Mouse (Mus musculus): ENCODE results near the gene Dtnbp1. TPM values are rescaled to one million over a fixed set of nuclear protein-coding genes. Genes with fewer than 3 reads are reported as not detected.
A peak's percentile ranks its signal among the peaks of the same experiment; 100 is the strongest.

Dtnbp1 gene
- polyA plus RNA-seq, 1 experiment from 2014 or later, result 85.4 TPM

DNA sequence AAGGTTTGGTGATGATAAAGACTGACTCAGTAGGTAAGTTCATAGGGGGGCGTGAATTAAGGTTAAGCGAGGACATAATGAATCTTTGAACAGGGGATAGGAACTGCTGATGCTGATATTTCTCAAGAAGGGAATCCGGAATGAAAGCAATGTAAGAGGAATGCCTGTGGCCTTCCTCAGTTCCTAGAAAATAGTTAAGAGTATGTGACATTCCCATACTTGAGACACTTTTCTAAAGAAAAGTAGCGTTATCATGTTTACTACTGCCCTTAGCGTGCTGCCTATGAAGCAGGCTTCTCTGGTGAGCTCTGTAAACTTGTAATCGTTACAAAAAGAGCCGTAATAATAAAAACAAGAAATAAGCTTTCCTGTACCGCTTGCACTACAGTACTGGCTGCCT, 44.9 kb downstream of the Dtnbp1 start:
- Histone ChIP-seq H3K4me3 (no peak overlapping the region), H3K36me3 (peaks cover 13% of the 10 kb centered on the region), H3K27me3 (ENCODE audit: insufficient read depth, poor library complexity, severe bottlenecking) (no peaks in the 10 kb centered on the region), H3K27ac (no peak overlapping the region), H3K4me1 (replicated peaks) (peaks cover 10% of the 10 kb centered on the region), H3K9me3 (no peaks in the 10 kb centered on the region)
- 86% methylated on average over 8 of the region's 8 CpGs for WGBS
- no peak for DNase-seq (ENCODE audit: low spot score)

DNA sequence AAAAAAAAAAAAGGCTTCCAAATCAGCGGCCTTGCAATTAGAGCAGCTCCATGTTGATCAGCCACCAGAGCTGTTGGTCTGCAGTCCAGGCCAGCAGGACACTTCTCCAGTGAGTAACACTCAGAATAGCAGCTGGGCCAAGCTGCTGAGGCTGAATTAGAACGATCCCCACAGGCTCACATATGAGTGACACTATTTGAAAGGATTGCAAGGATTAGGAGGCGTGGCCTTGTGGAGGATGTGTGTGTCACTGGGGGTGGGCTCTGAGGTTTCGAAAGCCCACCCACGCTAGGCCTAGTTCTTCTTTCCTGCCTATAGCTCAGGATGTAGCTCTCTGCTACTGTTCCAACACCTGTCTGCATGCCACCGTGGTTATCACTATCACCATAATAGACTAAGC, 46.2 kb downstream of the Dtnbp1 start:
- Histone ChIP-seq H3K4me3 (no peak overlapping the region), H3K36me3 (peaks cover 17% of the 10 kb centered on the region), H3K9me3 (no peaks in the 10 kb centered on the region), H3K27ac (no peak overlapping the region), H3K27me3 (ENCODE audit: insufficient read depth, poor library complexity, severe bottlenecking) (no peaks in the 10 kb centered on the region), H3K4me1 (replicated peaks) (peaks cover 10% of the 10 kb centered on the region; the same call in 1 of the 2 replicates)
- no peak for DNase-seq (ENCODE audit: low spot score)
- WGBS, result 93% methylated on average over 6 of the region's 6 CpGs

DNA sequence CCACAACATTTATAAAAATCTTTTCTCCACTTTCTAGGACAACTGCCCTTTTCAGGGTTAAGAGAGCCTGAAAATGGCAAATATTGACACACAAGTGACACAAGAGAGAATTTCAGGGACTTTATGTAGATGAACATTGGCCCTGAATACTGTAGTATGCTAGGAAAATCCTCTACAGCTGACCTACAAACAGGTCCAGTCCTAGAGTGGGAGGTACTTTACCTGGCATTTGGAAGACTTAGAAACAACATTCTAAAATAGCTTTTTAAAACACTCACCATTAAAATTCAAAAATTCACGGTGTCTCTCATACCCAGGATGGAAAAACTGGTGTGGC, 47.7 kb downstream of the Dtnbp1 start:
- WGBS, result 90% methylated on average over 1 of the region's 1 CpGs
- no peaks in the 10 kb centered on the region for H3K27me3 ChIP-seq (ENCODE audit: insufficient read depth, poor library complexity, severe bottlenecking)
- peaks cover 17% of the 10 kb centered on the region for H3K36me3 ChIP-seq
- no peak for DNase-seq (ENCODE audit: low spot score)
- H3K4me1 ChIP-seq (replicated peaks), result peaks cover 10% of the 10 kb centered on the region; the same call in 1 of the 2 replicates
- no peak overlapping the region for H3K4me3 ChIP-seq
- H3K27ac ChIP-seq, result no peak overlapping the region
- no peaks in the 10 kb centered on the region for H3K9me3 ChIP-seq

DNA sequence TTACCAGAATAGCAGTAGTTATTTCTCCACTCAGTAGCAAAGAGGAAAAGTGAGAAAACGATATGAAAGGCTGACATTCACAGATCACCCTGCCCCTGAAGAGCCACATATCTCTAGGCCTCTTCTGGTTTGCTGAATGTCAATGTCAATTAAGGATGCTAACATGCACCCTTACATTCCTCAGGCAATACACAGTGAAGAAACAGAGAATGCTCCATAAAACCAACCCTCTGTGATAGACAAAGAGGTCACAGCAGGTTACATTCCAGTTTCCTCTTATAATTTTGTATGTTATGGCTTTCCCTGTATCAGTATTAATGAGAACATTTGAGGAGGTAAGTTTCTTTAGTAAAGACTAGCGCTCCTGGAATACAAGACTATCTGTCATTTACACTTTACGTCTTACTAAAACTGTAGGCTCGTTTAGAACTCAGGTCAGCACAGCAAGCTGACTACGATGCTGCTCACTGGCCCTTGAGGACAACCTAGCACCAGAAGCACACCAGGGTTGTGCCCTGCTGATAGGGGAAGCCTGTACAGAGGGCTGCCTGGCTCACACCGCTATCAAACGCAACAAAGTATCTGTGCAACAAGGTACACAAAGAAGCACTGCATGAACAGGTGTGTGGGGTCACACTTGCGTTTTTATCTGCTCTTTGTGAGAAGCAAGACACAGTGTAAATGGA, 48.3 kb downstream of the Dtnbp1 start:
- no peak overlapping the region for H3K4me3 ChIP-seq
- H3K36me3 ChIP-seq, result peaks cover 17% of the 10 kb centered on the region
- H3K9me3 ChIP-seq, result no peaks in the 10 kb centered on the region
- peaks cover 10% of the 10 kb centered on the region; the same call in 1 of the 2 replicates for H3K4me1 ChIP-seq (replicated peaks)
- 84% methylated on average over 8 of the region's 8 CpGs for WGBS
- DNase-seq (ENCODE audit: low spot score), result no peak
- H3K27ac ChIP-seq, result no peak overlapping the region
- no peaks in the 10 kb centered on the region for H3K27me3 ChIP-seq (ENCODE audit: insufficient read depth, poor library complexity, severe bottlenecking)

DNA sequence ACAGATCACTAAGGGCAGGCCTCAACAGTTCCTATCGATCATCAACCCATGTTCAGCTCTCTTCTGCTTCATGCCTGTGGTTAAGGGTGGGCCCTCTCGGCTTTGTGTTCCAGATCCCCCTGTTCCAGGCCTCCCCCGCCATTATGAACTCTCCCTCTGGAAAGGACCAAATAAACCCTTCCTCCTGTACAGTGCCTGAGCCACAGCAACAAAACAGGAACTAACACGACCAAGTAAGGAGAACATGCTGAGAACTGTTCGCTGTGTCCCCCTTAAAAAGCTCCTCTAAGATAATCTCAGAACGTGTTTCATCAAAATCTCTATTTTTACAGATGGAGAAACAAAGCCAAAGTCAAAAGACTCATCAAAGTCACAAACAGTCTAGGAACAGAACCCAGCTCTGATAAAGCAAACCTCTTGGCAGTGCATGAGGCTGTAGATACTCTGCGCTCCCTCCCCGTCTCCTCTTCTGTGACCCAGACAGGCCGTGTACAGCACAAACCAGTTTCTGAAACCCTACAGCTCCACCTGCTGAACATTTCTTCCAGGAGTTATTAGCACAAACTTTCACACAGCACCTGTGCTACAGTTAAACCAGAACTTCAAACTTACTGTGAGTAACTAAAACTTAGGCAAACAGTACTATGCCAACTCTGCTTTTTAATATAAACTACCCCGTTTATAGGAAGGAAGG, 49.4 kb downstream of the Dtnbp1 start:
- Histone ChIP-seq H3K36me3 (peaks cover 17% of the 10 kb centered on the region), H3K4me1 (replicated peaks) (peaks cover 12% of the 10 kb centered on the region; the same call in 1 of the 2 replicates), H3K4me3 (no peak overlapping the region), H3K9me3 (no peaks in the 10 kb centered on the region), H3K27me3 (ENCODE audit: insufficient read depth, poor library complexity, severe bottlenecking) (no peaks in the 10 kb centered on the region), H3K27ac (no peak overlapping the region)
- DNase-seq (ENCODE audit: low spot score), result no peak
- WGBS, result 83% methylated on average over 10 of the region's 10 CpGs

DNA sequence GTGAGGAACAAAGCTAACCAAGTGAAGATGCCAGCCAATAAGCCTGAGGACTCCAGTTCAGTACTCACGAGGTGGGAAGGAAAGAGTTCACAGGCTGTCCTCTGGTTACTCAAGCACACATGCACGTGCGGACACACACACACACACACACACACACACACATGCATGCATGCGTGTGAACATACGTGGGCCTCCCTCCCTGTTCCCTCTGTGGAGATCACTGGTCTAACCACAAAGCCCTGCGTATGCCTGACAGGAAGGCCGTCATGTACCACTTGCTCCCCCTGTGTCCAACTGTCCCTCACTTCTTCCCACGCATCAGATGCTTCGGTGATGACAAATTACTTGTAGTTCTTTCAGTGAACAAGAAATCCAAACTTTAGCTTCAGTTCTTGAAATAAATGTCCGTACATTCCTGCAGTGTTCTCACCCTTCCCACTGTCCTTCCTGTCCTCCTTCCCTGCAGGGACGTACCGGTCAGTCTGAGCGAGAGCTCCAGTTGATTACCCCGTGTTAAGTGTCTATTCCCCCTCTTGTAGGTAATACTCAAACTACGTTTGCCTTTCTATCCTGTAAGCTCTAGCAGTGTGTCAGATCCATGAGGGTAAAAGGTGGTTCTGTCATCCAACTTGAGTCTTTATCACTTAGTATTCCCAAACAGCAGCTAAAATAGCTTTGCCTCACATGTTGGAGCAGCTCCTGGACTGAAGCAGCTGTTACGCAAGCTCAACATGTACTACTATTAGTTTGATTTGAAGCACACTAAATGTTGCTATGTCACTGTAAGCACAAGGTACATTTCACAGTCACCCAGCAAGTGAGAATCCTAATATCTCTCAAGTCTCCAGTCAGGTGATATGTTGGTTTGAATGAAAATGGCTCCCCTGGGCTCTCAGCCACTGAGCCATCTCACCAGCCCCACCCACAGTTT, 53.4 kb downstream of the Dtnbp1 start:
- DNase-seq (ENCODE audit: low spot score), result no peak
- Histone ChIP-seq H3K27me3 (ENCODE audit: insufficient read depth, poor library complexity, severe bottlenecking) (no peaks in the 10 kb centered on the region), H3K36me3 (peaks cover 16% of the 10 kb centered on the region), H3K27ac (no peak overlapping the region), H3K9me3 (no peaks in the 10 kb centered on the region), H3K4me3 (no peak overlapping the region), H3K4me1 (replicated peaks) (peaks cover 11% of the 10 kb centered on the region)
- WGBS, result 89% methylated on average over 16 of the region's 16 CpGs

DNA sequence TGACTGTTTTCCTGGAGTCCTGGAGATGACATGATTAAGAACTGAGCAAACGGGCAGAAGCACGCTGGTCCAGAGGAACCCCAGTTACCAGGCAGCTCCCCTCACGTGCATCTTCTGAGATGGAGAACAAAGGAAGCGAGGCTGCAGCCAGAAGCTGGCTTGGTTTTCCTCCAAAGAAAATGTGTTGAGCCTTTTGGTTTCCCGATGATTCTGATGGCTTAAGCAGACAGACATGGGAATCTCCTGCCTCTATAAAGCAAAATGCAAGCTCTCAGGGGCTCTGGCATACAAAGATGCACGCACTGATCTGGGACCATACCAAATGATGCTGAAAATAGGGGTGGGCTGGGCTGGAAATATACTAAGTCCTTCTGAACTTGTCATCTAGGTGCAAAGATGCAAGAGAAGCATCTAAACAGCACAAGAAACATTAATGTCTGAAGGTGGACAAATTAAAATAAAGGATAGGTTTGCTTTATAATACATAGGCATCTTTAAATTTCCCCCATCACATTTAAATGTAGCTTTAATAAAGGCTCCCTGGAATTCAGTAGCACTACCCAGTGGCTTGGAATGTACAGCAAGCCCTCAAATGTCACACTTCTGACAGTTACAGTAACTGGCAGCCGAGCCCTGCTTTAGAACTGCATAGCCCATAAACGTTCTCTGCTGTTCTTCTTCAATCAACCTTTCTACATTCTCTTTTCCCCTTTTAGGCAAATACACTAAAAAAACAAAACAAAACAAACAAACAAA, 54.9 kb downstream of the Dtnbp1 start:
- Histone ChIP-seq H3K36me3 (peaks cover 23% of the 10 kb centered on the region), H3K27ac (peak overlapping the region; percentile 84), H3K4me3 (peak overlapping the region; percentile 37), H3K27me3 (ENCODE audit: insufficient read depth, poor library complexity, severe bottlenecking) (no peaks in the 10 kb centered on the region), H3K9me3 (no peaks in the 10 kb centered on the region), H3K4me1 (replicated peaks) (peaks cover 11% of the 10 kb centered on the region)
- DNase-seq (ENCODE audit: low spot score), result no peak
- WGBS, result 59% methylated on average over 8 of the region's 8 CpGs

DNA sequence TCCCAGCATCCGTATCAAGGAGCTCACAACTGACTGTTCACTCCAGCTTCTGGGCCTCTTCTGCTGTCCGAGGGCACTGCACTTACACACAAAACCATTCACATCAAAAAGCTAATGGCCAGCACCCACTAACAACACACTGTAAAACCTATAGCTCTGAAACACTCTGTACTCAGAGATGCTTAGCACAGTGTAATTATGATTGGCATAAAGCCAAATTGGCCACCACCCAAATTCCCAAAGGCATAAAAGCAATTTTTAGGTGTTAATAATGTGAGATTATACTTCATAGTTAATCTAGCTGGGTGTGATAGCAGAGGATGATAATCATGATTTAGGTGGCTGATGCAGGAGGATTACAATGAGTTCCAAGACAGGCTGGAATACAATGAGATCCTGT, 58.3 kb downstream of the Dtnbp1 start:
- 90% methylated on average over 2 of the region's 2 CpGs for WGBS
- Histone ChIP-seq H3K36me3 (peaks cover 19% of the 10 kb centered on the region), H3K27me3 (ENCODE audit: insufficient read depth, poor library complexity, severe bottlenecking) (no peaks in the 10 kb centered on the region), H3K27ac (no peak overlapping the region), H3K4me3 (no peak overlapping the region), H3K4me1 (replicated peaks) (peaks cover 14% of the 10 kb centered on the region), H3K9me3 (no peaks in the 10 kb centered on the region)
- DNase-seq (ENCODE audit: low spot score), result no peak

DNA sequence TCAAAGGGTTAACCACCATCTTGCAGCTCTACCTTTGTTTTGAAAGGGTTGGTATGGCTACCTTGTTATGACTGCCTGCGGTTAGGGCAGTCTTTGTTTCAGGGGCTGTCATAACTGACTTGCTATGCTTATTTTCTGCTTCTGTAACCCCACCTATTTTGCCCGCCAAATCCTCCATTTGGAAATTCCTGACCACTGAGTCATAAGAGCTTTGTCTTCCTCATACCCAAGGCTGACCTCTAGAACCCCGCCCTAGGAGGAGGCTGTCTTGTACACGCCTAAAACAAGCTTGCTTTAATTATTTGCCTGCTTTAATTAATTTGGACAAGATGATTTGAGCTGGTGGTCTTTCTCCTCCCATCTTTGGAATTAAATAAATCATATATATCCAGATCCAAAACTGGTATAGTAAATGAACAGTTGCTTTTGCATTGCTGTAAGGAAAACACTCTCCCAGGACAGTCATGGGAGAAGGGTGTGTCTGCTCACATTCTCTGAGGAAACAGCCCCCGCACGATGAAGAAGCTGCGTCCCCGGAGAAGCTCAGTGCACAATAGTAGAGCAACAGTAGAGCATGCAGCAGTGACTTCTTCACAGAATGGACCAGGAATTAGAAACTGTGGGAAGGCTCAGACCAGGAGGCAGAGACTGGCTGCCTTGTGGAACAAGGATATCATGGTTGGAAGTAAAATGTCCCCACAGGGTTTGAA, 62.5 kb downstream of the Dtnbp1 start:
- Histone ChIP-seq H3K4me1 (replicated peaks) (peaks cover 5% of the 10 kb centered on the region), H3K27me3 (ENCODE audit: insufficient read depth, poor library complexity, severe bottlenecking) (no peaks in the 10 kb centered on the region), H3K27ac (no peak overlapping the region), H3K36me3 (peaks cover 23% of the 10 kb centered on the region), H3K4me3 (no peak overlapping the region), H3K9me3 (no peaks in the 10 kb centered on the region)
- 76% methylated on average over 8 of the region's 8 CpGs for WGBS
- DNase-seq (ENCODE audit: low spot score), result no peak

DNA sequence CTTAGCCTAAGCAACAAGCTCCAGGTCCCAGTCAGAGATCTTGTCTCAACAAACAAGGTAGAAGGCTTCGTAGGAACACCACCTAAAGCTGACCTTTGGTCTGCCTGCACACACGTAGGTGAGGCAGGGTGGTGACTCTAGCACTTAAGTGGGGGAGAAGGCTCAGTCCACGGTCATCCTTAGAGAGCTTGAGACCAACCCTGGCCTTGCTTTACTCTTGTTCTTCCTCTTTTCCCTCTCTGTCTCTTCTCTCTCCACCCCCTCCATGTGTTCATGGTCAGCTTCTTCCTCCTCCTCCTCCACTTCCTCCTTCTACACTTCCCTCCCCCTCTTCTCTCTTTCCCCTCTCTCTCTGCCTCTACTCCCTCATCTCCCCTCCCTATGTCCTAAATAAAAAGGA, 64.3 kb downstream of the Dtnbp1 start:
- Histone ChIP-seq H3K4me3 (no peak overlapping the region), H3K27ac (no peak overlapping the region), H3K9me3 (no peaks in the 10 kb centered on the region), H3K4me1 (replicated peaks) (peaks cover 23% of the 10 kb centered on the region), H3K36me3 (peaks cover 7% of the 10 kb centered on the region), H3K27me3 (ENCODE audit: insufficient read depth, poor library complexity, severe bottlenecking) (no peaks in the 10 kb centered on the region)
- WGBS, result 88% methylated on average over 3 of the region's 3 CpGs
- DNase-seq (ENCODE audit: low spot score), result no peak

DNA sequence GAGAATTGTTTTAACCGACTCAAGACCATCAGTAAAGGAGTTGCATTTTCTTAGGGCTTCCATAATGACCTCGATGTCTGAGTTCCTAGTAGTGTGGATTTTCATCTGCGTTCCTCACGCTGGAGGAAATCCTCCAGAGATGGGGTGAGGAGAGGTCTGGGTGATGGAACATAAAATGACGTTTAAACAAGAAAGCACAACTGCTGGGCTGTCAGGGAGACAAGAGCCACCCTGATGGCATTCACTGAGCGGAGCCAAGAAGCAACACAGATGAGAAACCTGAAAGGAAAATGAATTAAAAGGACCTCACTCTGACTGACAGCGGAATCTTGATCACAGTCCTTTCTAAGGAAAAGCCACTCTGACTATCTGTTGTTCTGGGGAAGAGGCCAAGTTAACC, 68.4 kb downstream of the Dtnbp1 start:
- H3K4me1 ChIP-seq (replicated peaks), result peaks cover 26% of the 10 kb centered on the region
- no peaks in the 10 kb centered on the region for H3K9me3 ChIP-seq
- no peak for DNase-seq (ENCODE audit: low spot score)
- WGBS, result 47% methylated on average over 7 of the region's 7 CpGs
- H3K27ac ChIP-seq, result no peak overlapping the region
- no peaks in the 10 kb centered on the region for H3K27me3 ChIP-seq (ENCODE audit: insufficient read depth, poor library complexity, severe bottlenecking)
- no peak overlapping the region for H3K4me3 ChIP-seq
- peaks cover 28% of the 10 kb centered on the region for H3K36me3 ChIP-seq
